Mouse (Mus musculus) stomach, postnatal 0 days (tissue): ENCODE results near the gene Cadm4.

Experiments used
- CTCF ChIP-seq: IDR thresholded peaks from 2 replicates; pipeline ENCODE4 v1.5.1; 2016; ENCODE audit warnings: antibody characterized with exemption, low read depth, mild to moderate bottlenecking, moderate library complexity
- EP300 ChIP-seq: optimal IDR thresholded peaks from 2 replicates; pipeline ENCODE3; 2016; ENCODE audit warnings: antibody characterized with exemption

DNA sequence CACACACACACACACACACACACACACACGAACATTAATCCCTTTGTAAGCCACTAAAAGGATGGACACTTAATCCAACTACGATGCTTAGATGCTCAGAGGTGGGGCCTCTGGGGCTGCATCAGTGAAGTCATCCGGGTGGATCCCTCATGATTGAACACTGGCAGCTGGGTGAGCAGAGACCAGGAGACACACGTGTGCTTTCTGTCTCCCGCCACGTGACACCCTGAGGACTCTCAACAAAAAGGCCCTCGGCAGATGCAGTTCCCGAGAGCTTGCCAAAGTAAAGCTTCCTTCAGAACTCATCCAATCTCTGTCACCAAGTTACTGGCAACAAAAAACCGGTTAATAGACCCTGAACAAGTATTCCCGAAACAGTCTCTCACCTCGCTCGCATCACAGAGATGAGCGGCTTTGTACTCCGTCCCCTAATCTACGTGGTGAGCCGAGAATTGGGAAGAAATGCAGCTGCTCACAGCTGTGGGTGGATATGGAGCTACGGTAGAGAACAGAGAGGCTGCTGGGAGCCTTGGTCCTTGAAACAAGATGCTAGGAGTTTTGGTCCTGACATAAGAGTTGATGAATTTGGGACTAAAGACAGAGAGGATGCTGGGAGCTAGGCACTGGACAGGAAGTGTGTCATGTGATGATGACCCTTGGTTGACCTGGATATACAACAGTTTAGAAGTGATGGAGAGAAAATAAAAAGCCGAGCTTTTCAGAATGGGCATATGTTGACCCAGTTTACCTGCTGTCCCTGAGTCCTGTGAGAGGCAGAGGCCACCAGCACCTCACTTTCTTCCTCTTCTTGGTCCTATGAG, 1.5 kb upstream of the Cadm4 start:
- TF ChIP-seq EP300 = no peak
- TF ChIP-seq CTCF = no peak
